Mouse (Mus musculus): ENCODE measurements around the gene Pak4.
"Not testable (repeated sequence)": the region's sequence is repeated elsewhere in the genome, so short reads cannot be mapped to it uniquely, and the experiment has no call there.

Gene Pak4

DNA sequence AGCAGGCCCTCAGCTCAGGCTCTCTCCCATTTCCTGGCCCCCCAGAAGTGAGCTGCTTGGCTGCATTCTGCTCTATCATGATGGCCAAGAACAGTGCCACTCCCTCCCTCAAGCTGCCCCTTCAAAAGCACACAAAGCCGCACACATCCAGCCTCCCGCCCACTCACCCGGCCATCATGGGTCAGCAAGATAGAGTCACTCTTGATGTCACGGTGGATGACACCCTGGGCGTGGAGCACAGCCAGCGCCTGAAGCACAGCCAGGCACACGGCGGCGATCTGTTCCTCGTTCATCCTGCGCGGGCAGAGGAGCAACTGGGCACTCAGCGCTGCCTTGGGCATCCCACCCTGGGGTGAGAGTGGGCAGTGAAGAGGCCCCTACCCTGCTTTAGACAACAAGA lies 35.6 kb downstream of the Pak4 start:
- ATAC-seq (ENCODE audit: low TSS enrichment) = no peak

DNA sequence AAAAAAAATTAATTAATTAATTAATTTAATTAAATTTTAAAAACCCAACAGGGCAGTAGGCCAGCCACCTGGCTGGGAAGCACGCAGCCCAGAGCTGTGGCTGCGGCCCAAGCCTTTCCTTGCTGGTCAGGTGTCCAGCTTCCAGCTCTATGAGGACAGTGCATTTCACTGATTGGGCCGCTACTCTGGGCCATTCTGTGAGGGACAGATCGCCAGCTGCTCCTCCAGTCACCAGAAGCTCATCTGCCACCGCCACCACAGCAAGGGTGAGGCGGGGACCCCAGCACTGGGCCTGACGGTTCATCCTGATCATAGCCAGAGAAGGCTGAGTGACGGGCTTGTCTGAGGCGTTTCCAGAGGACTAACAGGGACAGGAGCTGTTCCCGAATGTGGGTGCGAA lies 36.0 kb downstream of the Pak4 start:
- ATAC-seq (ENCODE audit: low TSS enrichment) = no peak

DNA sequence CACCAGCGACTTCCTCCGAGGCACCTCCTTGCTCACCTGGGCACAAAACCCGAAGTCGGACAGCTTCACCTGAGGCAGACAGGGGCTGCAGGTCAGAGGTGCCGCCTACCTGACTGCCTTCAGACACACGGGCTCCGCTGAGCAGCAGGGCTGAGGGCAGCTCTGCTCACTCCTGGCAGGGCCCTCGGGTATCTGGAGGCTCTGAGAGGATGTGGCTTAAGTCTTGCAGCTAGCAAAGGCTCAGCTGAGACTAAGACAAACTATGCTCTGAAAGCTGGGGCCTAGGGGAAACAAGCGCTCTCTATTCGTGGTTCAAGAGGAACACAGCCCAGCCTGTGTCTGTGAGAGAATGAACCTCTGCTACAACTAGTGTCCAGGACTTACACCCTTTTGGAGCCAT lies 37.1 kb downstream of the Pak4 start:
- no peak for ATAC-seq (ENCODE audit: low TSS enrichment)

DNA sequence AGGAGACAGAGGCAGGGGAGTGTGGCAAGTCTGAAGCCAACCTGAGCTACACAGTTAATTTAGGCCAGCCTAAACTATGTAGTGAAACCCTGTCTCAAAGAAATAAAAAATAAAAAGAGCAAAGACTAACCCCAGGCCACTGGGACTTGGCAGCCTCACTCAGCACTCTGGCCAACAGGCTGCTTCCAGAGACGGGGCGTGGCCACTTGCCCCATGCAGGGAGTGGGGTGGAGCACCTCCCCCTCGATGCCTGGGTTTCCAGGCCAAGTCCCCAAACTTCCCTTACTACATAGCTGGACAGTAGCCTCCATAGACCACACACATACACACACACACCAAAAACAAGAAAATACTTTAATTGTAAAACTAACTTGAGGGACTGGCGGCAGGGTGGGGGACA lies 39.5 kb downstream of the Pak4 start:
- ATAC-seq (ENCODE audit: low TSS enrichment) = no peak

DNA sequence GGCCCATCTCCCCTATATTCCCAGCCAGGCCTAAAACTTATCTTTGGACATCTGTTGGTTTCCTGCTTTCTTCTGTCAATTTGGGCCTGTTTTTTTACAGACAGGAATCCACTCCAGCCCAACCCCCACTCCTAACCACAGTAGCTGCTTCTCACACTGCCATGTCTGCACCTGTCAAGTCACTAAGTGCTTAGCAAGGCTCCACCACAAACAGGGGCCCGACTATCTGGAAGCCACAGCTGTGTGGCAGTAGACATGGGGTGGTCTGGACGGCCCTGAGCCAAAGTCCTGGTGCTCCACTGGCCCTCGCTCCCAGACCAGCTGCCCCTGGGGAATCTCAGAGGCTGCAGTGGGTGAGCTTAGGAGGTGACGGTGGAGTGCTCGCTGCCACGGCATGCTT lies 40.3 kb downstream of the Pak4 start:
- no peak for ATAC-seq (ENCODE audit: low TSS enrichment)

DNA sequence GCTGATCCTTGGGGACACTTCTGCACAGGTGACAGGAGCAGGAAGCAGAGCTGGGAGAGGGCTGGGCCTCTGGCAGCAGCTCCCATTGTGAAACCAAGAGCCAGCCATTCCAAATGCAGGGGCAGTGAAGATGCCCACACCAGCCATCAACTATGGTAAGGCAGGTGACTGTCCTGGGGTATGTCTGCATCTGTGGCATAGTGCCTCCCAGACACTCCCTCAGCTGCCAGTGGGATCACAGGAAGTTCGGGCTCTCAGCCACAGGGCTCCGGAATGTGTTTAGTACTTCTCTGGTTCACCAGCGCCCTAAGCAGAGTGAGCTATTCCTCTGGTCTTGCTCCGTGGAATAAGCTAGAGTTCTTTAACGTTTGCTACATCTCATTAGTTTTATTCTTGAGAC lies 40.9 kb downstream of the Pak4 start:
- no peak for ATAC-seq (ENCODE audit: low TSS enrichment)

DNA sequence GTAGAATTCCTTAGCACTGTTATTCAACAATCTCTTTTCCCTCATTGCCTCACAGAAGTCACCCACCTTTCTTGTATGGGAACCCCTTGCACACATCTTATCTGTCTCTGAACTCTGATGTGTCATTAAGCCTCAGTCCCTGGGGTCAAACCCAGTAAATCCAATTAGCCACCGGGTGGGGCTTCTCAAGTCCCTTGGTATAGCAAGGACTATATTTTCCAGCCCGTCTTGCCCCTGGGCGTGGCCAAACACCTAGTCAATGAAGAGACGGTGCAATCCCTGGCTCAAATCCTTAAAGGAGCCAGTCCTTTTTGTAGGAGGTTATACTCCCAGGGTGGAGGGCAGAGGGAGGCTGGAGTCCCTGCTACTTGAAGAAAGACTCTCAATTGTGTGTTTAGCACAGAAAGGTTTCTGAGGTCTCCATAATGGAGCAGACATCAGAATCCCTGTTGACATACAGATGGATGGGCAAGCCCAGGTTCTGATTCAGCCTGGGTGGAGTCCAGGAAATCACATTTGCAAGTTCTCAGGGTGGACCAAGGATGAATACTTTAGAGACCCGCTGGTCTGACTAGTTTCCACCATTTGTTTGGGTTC lies 41.9 kb downstream of the Pak4 start:
- no peak for ATAC-seq (ENCODE audit: low TSS enrichment)

DNA sequence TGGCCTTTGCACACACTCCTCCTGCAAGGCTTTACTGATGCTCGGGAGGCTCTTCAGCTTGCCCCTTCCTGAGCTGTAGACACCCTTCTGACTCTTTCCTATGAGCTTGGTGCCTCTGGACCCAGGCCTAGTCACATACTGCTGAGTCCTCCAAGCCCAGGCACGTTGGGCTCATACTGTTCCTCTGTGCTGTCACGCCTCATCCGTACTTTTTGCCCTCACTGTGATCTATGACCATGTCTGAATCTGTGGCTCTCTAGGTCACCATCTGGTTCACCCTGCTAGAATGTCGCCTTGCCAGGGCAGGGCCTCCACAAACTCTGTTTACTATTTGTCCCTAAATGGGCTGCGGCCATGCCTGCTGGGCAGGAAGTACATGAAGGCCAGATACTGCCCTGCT lies 44.9 kb downstream of the Pak4 start:
- no peak for ATAC-seq (ENCODE audit: low TSS enrichment)

DNA sequence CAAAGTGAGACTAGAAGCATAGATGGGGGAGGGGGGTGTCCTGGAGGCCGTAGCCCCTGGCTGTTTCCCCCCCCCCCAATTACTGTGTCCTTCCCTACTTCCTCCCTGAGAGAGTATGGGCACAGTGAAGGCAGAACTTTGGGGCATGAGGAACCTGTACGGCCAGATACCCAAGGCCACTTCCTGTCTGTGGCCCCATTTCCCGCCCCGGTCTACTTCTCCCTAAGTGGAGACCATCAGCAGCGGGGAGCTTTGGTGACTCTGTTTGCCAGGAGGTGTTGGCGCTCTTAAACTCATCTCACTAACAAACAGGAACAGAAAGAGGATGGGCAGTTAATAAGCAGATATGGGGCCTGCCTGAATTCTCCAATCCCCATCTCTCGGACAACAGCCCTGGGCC lies 50.4 kb downstream of the Pak4 start:
- ATAC-seq (ENCODE audit: low TSS enrichment) = no peak

DNA sequence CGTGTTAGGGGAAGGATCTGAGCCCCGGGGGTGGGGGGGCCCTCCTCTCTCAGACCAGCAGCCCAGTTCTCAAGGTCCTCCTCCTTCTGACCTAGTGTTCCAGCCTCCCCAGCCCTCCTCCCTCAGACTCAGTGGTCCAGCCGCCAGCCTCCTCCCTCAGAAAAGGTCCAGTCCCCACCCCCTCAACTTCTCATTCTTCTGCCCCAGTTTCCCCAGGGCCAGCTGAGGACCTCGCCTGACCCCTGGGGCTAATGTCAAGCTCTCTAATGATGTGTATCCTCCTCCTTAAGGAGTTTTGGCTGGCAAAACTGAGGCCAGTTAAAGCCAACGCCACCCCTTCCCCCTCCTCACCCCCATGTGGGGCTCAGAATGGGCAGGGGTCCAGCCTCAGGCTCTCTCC lies 50.8 kb downstream of the Pak4 start, which contains the start of gene Nccrp1:
TSS of gene Nccrp1 (minus strand) at position 101 of the 400 bp plus-strand sequence.
- ATAC-seq (ENCODE audit: low TSS enrichment) = no peak

DNA sequence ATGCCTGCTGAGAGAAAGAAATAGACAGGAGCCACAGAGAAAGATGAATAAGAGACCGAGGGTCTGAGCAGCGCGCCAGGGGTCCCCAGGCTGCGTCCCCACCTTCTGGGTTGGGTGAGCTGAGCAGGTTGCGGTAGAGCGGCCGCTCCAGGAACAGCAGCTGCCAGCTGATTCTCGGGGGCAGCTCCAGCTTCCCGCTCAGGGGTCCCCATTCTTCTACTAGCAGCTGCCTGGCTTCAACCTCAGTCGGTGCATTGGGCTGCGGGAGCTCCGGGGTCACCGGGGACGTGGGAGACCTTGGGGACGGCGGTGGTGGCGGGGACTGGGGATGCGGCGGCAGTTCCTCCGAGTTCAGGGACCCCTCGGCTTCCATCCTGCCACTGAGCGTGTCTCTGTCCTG lies 51.3 kb downstream of the Pak4 start:
- no peak for ATAC-seq (ENCODE audit: low TSS enrichment)

DNA sequence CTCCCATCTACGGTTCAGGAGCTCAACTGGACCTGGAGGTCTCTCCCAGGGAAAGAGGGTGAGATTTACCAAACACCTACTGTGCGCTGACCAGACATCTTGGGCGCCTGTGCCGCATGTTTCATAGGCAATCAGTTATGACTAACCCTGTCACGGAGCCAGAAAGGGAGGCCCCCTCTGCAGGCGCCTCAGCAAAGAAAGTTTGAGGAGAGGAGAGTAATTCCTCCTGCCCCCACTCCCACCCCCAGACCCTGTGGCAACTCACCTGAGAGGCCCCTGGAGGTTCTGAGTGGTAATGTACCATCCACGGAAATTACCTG lies 52.1 kb downstream of the Pak4 start:
- no peak for ATAC-seq (ENCODE audit: low TSS enrichment)

DNA sequence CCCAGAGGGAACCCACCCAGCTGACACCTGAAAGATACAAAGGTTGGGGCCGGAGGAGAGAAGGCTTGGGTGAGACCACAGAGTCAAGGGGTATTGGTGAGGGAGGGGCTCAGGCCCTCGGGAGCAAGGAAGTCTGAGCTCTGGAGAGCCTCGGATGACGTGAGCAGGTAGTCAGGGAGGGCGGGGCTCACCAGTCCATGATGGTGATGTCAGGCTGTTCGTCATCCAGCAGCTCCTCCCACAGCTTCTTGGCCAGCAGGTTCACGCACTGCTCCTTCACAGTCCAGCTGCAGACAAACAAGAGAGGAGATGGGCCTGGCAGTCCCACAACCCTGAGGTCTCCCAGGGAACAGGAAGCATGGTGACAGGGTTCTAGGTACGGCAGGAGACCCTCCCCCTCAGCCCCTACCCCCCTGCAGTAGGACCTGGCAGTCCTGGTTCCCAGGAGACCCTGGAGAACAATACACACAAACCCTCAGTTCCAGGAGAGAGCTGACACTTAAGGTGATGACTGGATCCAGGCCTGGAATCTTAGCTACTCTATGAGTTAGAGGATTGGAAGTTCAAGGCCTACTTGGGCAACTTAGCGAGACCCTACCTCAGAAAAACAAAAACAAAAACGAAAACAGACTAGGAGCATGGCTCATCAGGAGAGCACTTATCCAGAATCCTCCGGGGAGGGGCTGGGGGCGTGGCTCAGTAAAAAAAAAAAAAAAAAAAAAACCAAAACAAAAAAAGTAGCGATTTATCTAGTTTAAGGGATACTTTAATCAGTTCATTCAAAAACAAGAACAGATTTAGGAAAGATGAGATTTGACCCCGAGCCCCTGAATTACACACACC lies 52.7 kb downstream of the Pak4 start:
- ATAC-seq (ENCODE audit: low TSS enrichment) = no peak

DNA sequence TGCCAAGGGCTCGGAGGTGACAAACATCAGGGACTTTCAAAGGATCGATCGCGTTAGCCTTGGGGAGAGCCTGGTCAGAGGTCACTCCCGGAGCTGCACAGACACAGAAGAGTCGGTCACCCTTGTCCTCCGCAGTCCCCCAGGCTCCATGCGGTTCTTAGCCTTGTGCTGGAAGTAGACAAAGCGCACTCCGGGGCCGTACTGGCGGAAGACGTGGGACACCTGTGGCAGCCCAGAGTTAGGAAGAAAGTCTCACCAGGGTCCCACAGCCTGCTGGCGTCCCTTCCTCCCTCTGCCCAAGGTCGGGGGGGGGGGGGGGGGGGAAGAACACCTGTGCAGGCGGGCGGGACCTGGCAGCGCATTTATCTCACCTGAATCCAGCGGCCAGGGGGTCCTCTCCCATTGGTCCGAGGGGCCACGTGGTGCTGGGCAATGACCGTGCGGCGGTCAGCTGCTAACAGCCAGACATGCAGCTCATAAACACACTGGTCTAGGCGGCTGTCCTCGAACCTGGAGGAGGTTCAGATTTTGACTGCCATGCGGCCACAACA lies 53.9 kb downstream of the Pak4 start:
- no peak for ATAC-seq (ENCODE audit: low TSS enrichment)

DNA sequence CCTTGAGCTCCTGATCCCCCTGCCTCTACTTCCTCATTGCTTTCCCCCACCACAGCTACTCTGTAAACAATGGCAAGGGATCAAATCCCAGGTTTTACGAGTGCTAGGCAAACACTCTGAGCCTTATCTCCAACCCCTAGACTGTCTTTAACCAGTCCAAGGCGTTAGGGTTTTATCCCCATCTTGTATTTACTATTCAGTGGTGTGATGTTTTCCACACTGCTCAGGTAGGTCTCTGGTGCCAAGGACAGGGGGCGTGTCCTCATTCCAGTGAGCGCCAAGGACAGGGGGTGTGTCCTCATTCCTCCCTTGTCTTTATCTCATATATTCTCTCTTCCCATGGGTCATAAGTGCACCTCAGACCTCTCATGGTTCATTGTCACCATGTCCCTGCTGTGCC lies 57.5 kb downstream of the Pak4 start, which contains the start of gene Sycn:
TSS of gene Sycn (plus strand) at position 360 of the 400 bp plus-strand sequence.
- no peak for ATAC-seq (ENCODE audit: low TSS enrichment)

DNA sequence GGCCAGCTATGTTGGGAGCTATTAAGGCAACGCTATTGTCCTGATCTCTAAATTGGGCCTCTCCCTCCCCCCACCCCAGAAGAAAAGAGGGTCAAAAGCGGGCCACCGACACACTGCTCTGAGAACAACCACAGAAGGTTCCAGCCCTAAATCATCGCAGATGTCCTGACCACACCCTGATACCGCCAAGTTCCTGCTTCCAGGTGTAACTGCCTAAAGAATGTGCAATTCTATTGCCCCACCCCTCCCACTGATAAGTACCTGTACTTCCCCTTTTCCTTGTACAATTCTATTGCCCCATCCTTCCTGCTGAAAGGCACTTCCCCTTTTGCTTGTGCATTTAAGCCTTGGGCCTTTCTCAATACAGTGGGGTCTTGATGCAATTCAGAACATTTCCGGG lies 59.1 kb downstream of the Pak4 start:
- not testable (repeated sequence) for ATAC-seq (ENCODE audit: low TSS enrichment)

DNA sequence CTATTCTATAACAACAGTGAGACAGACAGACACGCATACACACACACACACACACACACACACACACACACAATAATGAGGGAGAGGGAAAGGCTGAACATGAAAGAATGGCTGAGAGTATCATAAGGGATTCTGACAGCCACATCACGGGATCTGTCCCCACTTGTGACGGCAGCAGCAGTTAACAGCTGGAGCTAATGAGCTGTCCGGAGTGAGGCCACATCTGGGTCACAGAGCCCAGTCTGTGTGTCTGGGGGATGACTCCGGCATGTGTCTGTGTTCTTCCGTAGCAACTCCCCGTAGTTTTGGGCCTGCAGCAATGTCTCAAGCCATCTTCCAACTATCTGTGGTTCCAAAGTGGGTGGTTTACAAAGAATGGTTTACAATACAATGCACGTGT lies 66.0 kb downstream of the Pak4 start:
- ATAC-seq (ENCODE audit: low TSS enrichment) = no peak

DNA sequence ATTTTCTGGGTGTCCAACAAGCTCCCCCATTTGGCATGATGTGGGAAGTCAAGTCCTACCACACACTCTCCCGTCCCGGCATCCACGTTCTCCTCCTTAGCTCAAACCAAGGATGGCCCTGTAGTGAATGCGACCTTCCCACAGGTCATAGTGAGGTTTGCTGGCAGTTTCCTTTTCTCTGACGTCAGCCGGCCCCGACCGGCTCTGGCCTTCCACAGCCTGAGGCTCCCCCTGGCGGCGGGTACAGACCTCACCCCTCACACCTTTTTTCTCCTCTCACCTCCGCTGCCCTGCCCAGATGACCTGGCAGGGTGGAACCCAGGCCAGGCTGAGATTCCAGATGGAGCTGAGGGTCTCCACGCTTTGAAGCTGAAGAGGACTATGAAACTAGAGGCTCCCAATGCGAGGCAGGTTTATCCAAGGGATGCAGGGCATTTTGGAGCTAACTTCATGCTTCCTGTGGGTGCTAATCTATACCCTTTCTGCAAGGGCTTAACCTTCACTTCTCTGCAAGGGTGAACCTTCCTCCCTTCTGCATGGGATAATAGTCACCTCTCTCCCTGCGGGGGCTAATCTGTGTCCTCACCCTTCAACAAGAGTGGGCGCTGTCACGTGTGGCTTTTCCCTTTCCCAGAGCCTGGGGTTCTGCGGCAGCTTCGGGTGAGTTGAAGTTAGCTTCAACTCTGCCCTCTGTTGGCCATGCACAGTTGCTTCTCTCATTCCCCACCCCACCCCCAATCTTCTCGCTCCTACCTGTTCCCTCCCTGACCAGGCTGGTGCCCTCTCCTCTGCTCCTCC lies 69.9 kb downstream of the Pak4 start:
- no peak; the same call in 1 of the 2 replicates for ATAC-seq (ENCODE audit: low TSS enrichment)

DNA sequence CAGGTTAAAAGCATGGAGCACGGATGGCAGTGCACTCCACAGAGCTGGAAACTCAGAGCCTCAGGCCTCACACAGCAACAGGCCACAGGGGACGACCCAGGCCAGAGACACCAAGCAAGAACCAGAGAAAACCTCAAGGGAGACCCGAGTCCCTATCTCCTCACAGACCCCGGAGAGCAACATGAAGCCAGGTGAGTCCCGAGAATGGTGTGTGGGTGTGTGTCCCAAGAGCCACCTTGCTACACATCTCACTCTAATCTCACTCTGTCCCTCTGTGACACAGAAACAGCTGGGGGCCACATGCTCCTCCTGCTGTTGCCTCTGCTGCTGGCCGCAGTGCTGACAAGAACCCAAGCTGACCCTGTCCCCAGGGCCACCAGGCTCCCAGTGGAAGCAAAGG lies 75.4 kb downstream of the Pak4 start, which contains the start of gene Ifnl3:
TSS of gene Ifnl3 (plus strand) at position 301 of the 400 bp plus-strand sequence.
- ATAC-seq (ENCODE audit: low TSS enrichment) = not testable (repeated sequence)

DNA sequence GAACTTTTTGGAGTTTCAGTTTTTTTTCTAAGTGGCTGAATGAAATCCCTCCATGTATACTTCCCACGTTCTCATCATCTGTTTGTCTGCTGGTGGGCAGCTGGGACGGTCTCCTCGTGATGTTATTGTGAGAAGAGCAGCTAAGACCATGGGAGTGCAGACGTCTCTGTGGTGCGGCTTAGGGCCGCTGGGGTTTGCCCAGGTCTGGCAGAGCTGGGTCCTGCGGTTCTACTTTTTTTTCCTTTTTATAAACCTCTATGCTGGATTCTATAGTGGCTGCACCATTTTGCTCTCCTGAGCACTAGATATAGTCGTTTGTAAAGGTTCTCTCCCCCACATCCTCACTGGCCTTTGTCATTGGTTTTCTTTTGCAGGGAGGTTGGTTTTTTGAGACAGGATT lies 86.5 kb downstream of the Pak4 start:
- no peak for ATAC-seq (ENCODE audit: low TSS enrichment)

DNA sequence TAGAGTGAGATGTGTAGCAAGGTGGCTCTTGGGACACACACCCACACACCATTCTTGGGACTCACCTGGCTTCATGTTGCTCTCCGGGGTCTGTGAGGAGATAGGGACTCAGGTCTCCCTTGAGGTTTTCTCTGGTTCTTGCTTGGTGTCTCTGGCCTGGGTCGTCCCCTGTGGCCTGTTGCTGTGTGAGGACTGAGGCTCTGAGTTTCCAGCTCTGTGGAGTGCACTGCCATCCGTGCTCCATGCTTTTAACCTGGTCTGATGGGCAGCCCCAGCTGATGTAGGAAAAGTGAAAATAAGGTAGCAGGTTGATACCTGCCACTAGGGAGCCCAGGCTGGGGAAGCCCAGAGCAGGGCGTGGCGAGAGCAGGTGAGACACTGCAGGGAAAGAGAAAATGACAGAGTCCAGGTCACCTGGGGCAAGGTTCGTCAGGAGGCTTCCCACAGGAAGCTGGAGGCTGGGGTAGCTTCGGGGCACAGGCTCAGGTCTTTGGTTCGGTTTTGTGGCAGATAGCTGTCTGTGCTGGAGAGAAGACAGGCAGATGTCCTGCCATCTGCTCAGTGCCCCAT lies 87.5 kb downstream of the Pak4 start, which contains the start of gene Ifnl2:
TSS of gene Ifnl2 (minus strand) at position 51 of the 570 bp plus-strand sequence.
- not testable (repeated sequence) for ATAC-seq (ENCODE audit: low TSS enrichment)

DNA sequence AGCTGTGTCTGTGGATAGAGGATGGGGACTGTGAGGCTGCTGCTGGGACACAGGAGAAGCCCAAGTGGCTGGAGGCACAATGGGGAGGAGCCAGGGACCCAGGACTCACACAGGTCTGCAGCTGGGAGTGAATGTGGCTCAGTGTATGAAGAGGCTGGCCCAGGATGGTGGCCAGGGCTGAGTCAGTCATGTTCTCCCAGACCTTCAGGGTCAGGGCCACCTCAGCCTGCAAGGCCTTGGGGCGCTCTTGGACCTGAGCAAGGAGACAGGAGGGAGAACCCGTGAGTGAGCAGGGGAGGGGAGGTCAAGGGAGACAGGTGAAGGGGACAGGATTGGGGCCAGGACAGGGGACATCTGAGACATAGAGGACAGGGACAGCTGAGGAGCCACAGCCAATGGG lies 88.9 kb downstream of the Pak4 start:
- ATAC-seq (ENCODE audit: low TSS enrichment) = not testable (repeated sequence)

All from frontal cortex, adult (tissue).